Mouse (Mus musculus) CH12.LX (cell line): ENCODE measurements at regions not wholly inside any gene's neighbourhood (a gene's known extent, or its start where the extent isn't known, plus 50 kb on each side); places are given as distances from the start of the nearest gene placed in this dataset.

Source experiments
- DNase-seq: peaks from one replicate; pipeline ENCODE4 v3.0.0-alpha.2; 2013; ENCODE audit errors: extremely low read depth
- H3K27ac ChIP-seq: 2 replicates; pipeline ENCODE4 v1.5.1; 2012; ENCODE audit warnings: low read depth, mild to moderate bottlenecking, control low read depth, moderate library complexity; ENCODE audit not compliant: insufficient read depth
- H3K27me3 ChIP-seq: replicated peaks from 2 replicates; pipeline ENCODE3; 2012; ENCODE audit warnings: inconsistent platforms
- H3K36me3 ChIP-seq, 2 experiments: replicated peaks in 1 of 2; 2 replicates each; pipeline versions ENCODE3 to v1.6.1; 2012; ENCODE audit warnings: inconsistent platforms in 1 of 2, low read length in 1 of 2, mild to moderate bottlenecking in 1 of 2, mixed read lengths in 1 of 2, moderate library complexity in 1 of 2; ENCODE audit not compliant: control insufficient read depth in 1 of 2, insufficient read depth in 1 of 2
- H3K4me1 ChIP-seq, 2 experiments: 2 replicates each; pipeline ENCODE4 v1.6.1; 2012; ENCODE audit warnings: inconsistent platforms in 1 of 2, moderate library complexity in 1 of 2; ENCODE audit not compliant: insufficient read depth in 2 of 2, control insufficient read depth in 1 of 2
- H3K4me2 ChIP-seq: 2 replicates; pipeline ENCODE4 v1.6.1; 2012; ENCODE audit warnings: low read depth, mild to moderate bottlenecking, control low read depth; ENCODE audit not compliant: poor library complexity, insufficient read depth, severe bottlenecking
- H3K4me3 ChIP-seq, 3 experiments: fragments of 150-350 bp in 1 of 3; sonication (generic) in 1 of 3; replicated peaks in 1 of 3; 2 replicates each; pipeline versions ENCODE3 to v1.5.1; 2011 to 2012; ENCODE audit warnings: low read depth in 2 of 3, low read length in 2 of 3, mild to moderate bottlenecking in 2 of 3, moderate library complexity in 2 of 3, control low read depth in 1 of 3, improper control_type of control experiment in 1 of 3, inconsistent platforms in 1 of 3, mixed read lengths in 1 of 3; ENCODE audit not compliant: poor library complexity in 1 of 3
- H3K79me2 ChIP-seq: replicated peaks from 2 replicates; pipeline ENCODE4 v1.6.1; 2012; ENCODE audit warnings: mild to moderate bottlenecking, moderate library complexity; ENCODE audit not compliant: control insufficient read depth, poor library complexity, insufficient read depth, severe bottlenecking; ENCODE audit errors: extremely low read depth
- H3K9ac ChIP-seq: 2 replicates; pipeline ENCODE4 v1.6.1; 2012; ENCODE audit warnings: low read depth, mild to moderate bottlenecking, control low read depth, moderate library complexity; ENCODE audit not compliant: insufficient read depth
- H3K9me3 ChIP-seq: replicated peaks from 2 replicates; pipeline ENCODE3; 2012; ENCODE audit warnings: low read length, inconsistent platforms, mixed read lengths
- EP300 ChIP-seq: IDR thresholded peaks from 2 replicates; pipeline ENCODE4 v1.6.1; 2011; ENCODE audit warnings: low read length, improper control_type of control experiment
- IRF4 ChIP-seq: IDR thresholded peaks from 2 replicates; pipeline ENCODE4 v1.6.1; 2014; ENCODE audit warnings: low read depth, mild to moderate bottlenecking, inconsistent platforms, low read length, improper control_type of control experiment
- JUND ChIP-seq: conservative IDR thresholded peaks from 2 replicates; pipeline ENCODE4 v1.6.1; 2011; ENCODE audit warnings: low read depth, low read length, improper control_type of control experiment
- MAZ ChIP-seq: IDR thresholded peaks from 2 replicates; pipeline ENCODE4 v1.6.1; 2012; ENCODE audit warnings: low read depth, mild to moderate bottlenecking, inconsistent platforms, low read length, improper control_type of control experiment, moderate library complexity
- MXI1 ChIP-seq: IDR thresholded peaks from 2 replicates; pipeline ENCODE4 v1.6.1; 2011; ENCODE audit warnings: mild to moderate bottlenecking, low read depth, low read length, improper control_type of control experiment
- NELFE ChIP-seq: IDR thresholded peaks from 2 replicates; pipeline ENCODE4 v1.6.1; 2011; ENCODE audit warnings: low read depth, low read length, improper control_type of control experiment
- POLR2AphosphoS2 ChIP-seq: IDR thresholded peaks from 2 replicates; pipeline ENCODE4 v1.6.1; 2011; ENCODE audit warnings: low read depth, low read length, improper control_type of control experiment
- RAD21 ChIP-seq: IDR thresholded peaks from 2 replicates; pipeline ENCODE4 v1.6.1; 2011; ENCODE audit warnings: low read depth, mild to moderate bottlenecking, low read length, improper control_type of control experiment, moderate library complexity
- RCOR1 ChIP-seq: conservative IDR thresholded peaks from 2 replicates; pipeline ENCODE4 v1.6.1; 2012; ENCODE audit warnings: low read depth, mild to moderate bottlenecking, inconsistent platforms, low read length, improper control_type of control experiment
- SIN3A ChIP-seq: IDR thresholded peaks from 2 replicates; pipeline ENCODE4 v1.6.1; 2012; ENCODE audit warnings: low read length, improper control_type of control experiment, inconsistent platforms
- TCF12 ChIP-seq: IDR thresholded peaks from 2 replicates; pipeline ENCODE4 v1.6.1; 2014; ENCODE audit warnings: low read depth, mild to moderate bottlenecking, inconsistent platforms, low read length, improper control_type of control experiment
- UBTF ChIP-seq: IDR thresholded peaks from 2 replicates; pipeline ENCODE4 v1.6.1; 2012; ENCODE audit warnings: low read depth, mild to moderate bottlenecking, inconsistent platforms, low read length, improper control_type of control experiment, moderate library complexity
- USF2 ChIP-seq: conservative IDR thresholded peaks from 2 replicates; pipeline ENCODE4 v1.6.1; 2011; ENCODE audit warnings: low read depth, low read length, improper control_type of control experiment
- ZC3H11A ChIP-seq: IDR thresholded peaks from 2 replicates; pipeline ENCODE4 v1.6.1; 2012; ENCODE audit warnings: low read depth, mild to moderate bottlenecking, inconsistent platforms, low read length, improper control_type of control experiment
- dilution Hi-C: fragments of 300-500 bp; cut with MboI; formaldehyde crosslinking; loops from 2 replicates; pipeline ENCODE4 v1.14.3; 2020; ENCODE audit warnings: low sequenced_read_pairs; ENCODE audit not compliant: extremely low pct_unique_long_range_greater_than_20kb, extremely low pct_ligation_motif_present
- in situ Hi-C: fragments of 300-500 bp; cut with MboI; formaldehyde crosslinking; loops from 3 replicates; pipeline ENCODE4 v1.14.3; 2019; ENCODE audit warnings: low sequenced_read_pairs, low pct_ligation_motif_present, low pct_unique_long_range_greater_than_20kb, mixed read lengths

DNA sequence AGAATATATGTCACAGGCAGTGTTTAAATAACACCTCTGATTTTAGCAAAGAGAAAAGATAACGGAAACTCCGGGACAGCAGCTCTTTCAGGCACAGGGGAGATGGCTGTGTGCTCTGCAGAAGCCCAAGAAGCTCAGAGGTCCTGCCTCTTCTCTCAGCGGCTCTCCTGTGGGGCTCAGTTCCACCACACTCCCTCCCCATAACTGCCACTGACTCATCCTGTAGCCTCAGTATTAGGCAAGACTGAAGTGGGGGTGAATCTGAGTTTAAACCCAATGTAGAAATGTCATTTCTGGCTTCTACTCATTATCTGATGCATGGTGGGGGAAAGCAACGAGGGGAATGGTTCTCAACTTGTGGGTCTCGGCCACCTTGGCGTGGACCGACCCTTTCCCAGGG lies 114.3 kb downstream of the Spata18 start:
- DNase-seq: no peak
- Histone ChIP-seq H3K36me3 (no peaks in the 10 kb centered on the region), H3K9ac (no peak overlapping the region), H3K4me1 (peaks cover 7 to 29% of the 10 kb centered on the region in 2 experiments), H3K4me2 (no peak overlapping the region), H3K9me3 (no peaks in the 10 kb centered on the region), H3K27me3 (no peaks in the 10 kb centered on the region), H3K27ac (no peak overlapping the region), H3K79me2 (no peaks in the 10 kb centered on the region), H3K4me3 (no peak overlapping the region)
- dilution Hi-C loops (no loop called here), in situ Hi-C loops (no loop called here)
- no peak for TF ChIP-seq ZC3H11A
- TF ChIP-seq RAD21: no peak
- TF ChIP-seq IRF4: no peak

DNA sequence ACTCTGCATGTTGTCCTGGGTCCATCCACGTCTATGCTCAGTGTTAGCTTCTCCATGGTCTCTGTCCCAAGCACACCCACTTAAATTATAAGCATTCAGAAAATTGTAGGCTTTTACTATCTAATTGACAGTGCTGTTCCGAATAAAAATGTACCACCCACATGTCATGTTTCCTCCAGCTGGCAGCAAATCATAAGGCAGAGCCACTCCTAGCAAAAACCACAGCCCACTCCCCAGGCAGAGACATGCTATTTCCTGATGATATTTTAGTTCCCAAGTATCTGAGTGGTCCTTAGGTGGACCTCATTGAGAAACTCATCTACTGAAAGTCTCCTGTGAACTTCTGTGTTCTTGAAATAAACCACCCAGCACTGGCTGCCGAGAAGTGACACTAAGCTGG lies 117.1 kb downstream of the Spata18 start:
- no peaks in the 10 kb centered on the region for H3K79me2 ChIP-seq
- H3K9ac ChIP-seq: no peak overlapping the region
- in situ Hi-C loops (no loop called here), dilution Hi-C loops (no loop called here)
- H3K4me2 ChIP-seq: no peak overlapping the region
- no peak for DNase-seq
- no peaks in the 10 kb centered on the region for H3K27me3 ChIP-seq
- H3K4me3 ChIP-seq: no peak overlapping the region
- H3K36me3 ChIP-seq: no peaks in the 10 kb centered on the region
- TF ChIP-seq UBTF: no peak
- peaks cover 3 to 15% of the 10 kb centered on the region in 2 experiments; a peak in 3 of 4 replicates for H3K4me1 ChIP-seq
- H3K9me3 ChIP-seq: peaks cover 6% of the 10 kb centered on the region
- no peak overlapping the region for H3K27ac ChIP-seq

GRCm38 (mm10) chr5:73775775-73776548 lies 124.8 kb downstream of the Spata18 start:
- Histone ChIP-seq H3K9ac (no peak overlapping the region), H3K79me2 (no peaks in the 10 kb centered on the region), H3K4me1 (no peaks in the 10 kb centered on the region), H3K4me2 (no peak overlapping the region), H3K9me3 (peaks cover 9% of the 10 kb centered on the region), H3K27ac (no peak overlapping the region), H3K27me3 (no peaks in the 10 kb centered on the region), H3K4me3 (no peak overlapping the region), H3K36me3 (no peaks in the 10 kb centered on the region)
- TF ChIP-seq MXI1 (no peak), NELFE (no peak), USF2 (no peak), RCOR1 (no peak), POLR2AphosphoS2 (no peak), MAZ (no peak), SIN3A (no peak), TCF12 (no peak), EP300 (no peak), JUND (no peak)
- dilution Hi-C loops (no loop called here), in situ Hi-C loops (no loop called here)
- DNase-seq: no peak
